Mouse (Mus musculus) CH12.LX (cell line): ENCODE results near the gene Acss3.

ENCODE experiments used
- CTCF ChIP-seq, 2 experiments: IDR thresholded peaks in 1 of 2; conservative IDR thresholded peaks in 1 of 2; 2 replicates each; pipeline ENCODE4 v1.5.1; 2011 to 2012; ENCODE audit warnings: low read depth in 2 of 2, low read length in 2 of 2, improper control_type of control experiment in 1 of 2, inconsistent platforms in 1 of 2, mild to moderate bottlenecking in 1 of 2, moderate library complexity in 1 of 2
- EP300 ChIP-seq: IDR thresholded peaks from 2 replicates; pipeline ENCODE4 v1.6.1; 2011; ENCODE audit warnings: low read length, improper control_type of control experiment
- POLR2A ChIP-seq: IDR thresholded peaks from 2 replicates; pipeline ENCODE4 v1.6.1; 2011; ENCODE audit warnings: low read depth, mild to moderate bottlenecking, improper control_type of control experiment, low read length

DNA sequence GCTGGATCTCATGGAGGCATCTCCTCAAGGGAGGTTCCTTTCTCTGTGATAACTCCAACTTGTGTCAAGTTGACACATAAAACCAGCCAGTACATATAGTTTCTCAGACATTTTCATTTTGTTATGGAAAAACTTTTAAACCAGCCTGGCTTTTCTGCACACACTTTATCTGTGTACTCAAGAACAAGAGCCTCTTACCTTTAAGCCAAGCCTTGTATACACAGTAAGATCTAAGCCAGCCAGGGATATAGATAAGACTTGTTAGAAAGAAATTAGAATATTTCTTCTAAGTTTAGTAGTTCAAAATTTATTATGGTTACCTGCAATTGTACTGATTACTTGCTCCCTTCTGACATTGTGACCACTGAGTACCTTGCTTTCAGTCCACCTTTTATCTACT, 209.2 kb downstream of the Acss3 start:
- TF ChIP-seq CTCF (conservative IDR thresholded peaks at IDR 0.05 in 1 of 2, IDR thresholded peaks at IDR 0.05 in 1 of 2; ENCODE audit: low read depth in 2 of 2, low read length in 2 of 2) (no peak), POLR2A (no peak), EP300 (no peak)
